Mouse (Mus musculus) mature B cell (primary cell): ENCODE results near the gene Endod1.

Experiments
- in situ Hi-C: fragments of 300-500 bp; cut with MboI; formaldehyde crosslinking; loops from 2 replicates; pipeline ENCODE4 v1.14.3; 2019

Gene Endod1

GRCm38 (mm10) chr9:14335829-14336228 lies 45.5 kb downstream of the Endod1 start:
- in situ Hi-C loops: no loop called here

- in situ Hi-C loops: no loop called here
Measured at GRCm38 (mm10) chr9:14316618-14317017, 64.7 kb downstream of the Endod1 start.

GRCm38 (mm10) chr9:14314477-14314876 lies 66.8 kb downstream of the Endod1 start:
- in situ Hi-C loops: no loop called here

GRCm38 (mm10) chr9:14313968-14314367 lies 67.3 kb downstream of the Endod1 start:
- in situ Hi-C loops: no loop called here

GRCm38 (mm10) chr9:14307341-14307740 lies 74.0 kb downstream of the Endod1 start:
- in situ Hi-C loops: no loop called here

- in situ Hi-C loops: no loop called here
Measured at GRCm38 (mm10) chr9:14304262-14304968, 76.9 kb downstream of the Endod1 start.
